Mouse (Mus musculus) testis, adult 2 months (tissue): ENCODE data around the gene Slc1a7.

Experiments
- CTCF ChIP-seq: fragments of 200-500 bp; IDR thresholded peaks from 2 replicates; pipeline ENCODE4 v1.5.1; 2012; ENCODE audit warnings: low read depth, mild to moderate bottlenecking, inconsistent platforms, low read length, moderate library complexity; ENCODE audit not compliant: control insufficient read depth, insufficient read depth, insufficient replicate concordance
- POLR2A ChIP-seq: fragments of 200-500 bp; IDR thresholded peaks from 2 replicates; pipeline ENCODE4 v1.6.1; 2012; ENCODE audit warnings: low read depth, mild to moderate bottlenecking, inconsistent platforms, low read length, moderate library complexity; ENCODE audit not compliant: control insufficient read depth

- TF ChIP-seq CTCF (no peak), POLR2A (no peak)
Observed at GRCm38 (mm10) chr4:108020178-108020577, 52.0 kb downstream of the Slc1a7 start.
